Mouse (Mus musculus) lung, postnatal 0 days (tissue): ENCODE data around the gene Ccdc187. TPM values are rescaled to one million over a fixed set of nuclear protein-coding genes. Genes with fewer than 3 reads are reported as not detected.

Experiments used
- ATAC-seq: fragments of 200-750 bp; cut with Nextera tagmentation; 2 replicates; pipeline ENCODE4 v1.8.0; 2017; ENCODE audit warnings: moderate library complexity
- DNase-seq: peaks from one replicate; pipeline ENCODE4 v3.0.0-alpha.2; 2016; ENCODE audit warnings: low spot score
- H3K27ac ChIP-seq: fragments of 300-500 bp; sonication (generic); 2 replicates; pipeline ENCODE4 v1.5.1; 2014; ENCODE audit warnings: antibody characterized with exemption, mild to moderate bottlenecking, low read length, mixed read lengths
- H3K27me3 ChIP-seq: fragments of 300-500 bp; sonication (generic); replicated peaks from 2 replicates; pipeline ENCODE4 v1.6.1; 2014; ENCODE audit warnings: low read length, mixed read lengths; ENCODE audit not compliant: insufficient read depth
- H3K36me3 ChIP-seq: fragments of 300-500 bp; sonication (generic); 2 replicates; pipeline ENCODE4 v1.6.1; 2014; ENCODE audit warnings: low read length, mixed read lengths; ENCODE audit not compliant: insufficient read depth
- H3K4me1 ChIP-seq: fragments of 300-500 bp; sonication (generic); 2 replicates; pipeline ENCODE4 v1.6.1; 2014; ENCODE audit warnings: antibody characterized with exemption, low read depth, low read length, mixed read lengths; ENCODE audit not compliant: insufficient read depth
- H3K4me2 ChIP-seq: fragments of 300-500 bp; sonication (generic); replicated peaks from 2 replicates; pipeline ENCODE4 v1.6.1; 2014; ENCODE audit warnings: low read depth, mild to moderate bottlenecking, low read length, moderate library complexity, mixed read lengths
- H3K4me3 ChIP-seq: fragments of 300-500 bp; sonication (generic); 2 replicates; pipeline ENCODE4 v1.5.1; 2014; ENCODE audit warnings: low read depth, low read length
- H3K9ac ChIP-seq: fragments of 300-500 bp; sonication (generic); replicated peaks from 2 replicates; pipeline ENCODE4 v1.6.1; 2014; ENCODE audit warnings: low read depth, mild to moderate bottlenecking
- H3K9me3 ChIP-seq: fragments of 300-500 bp; sonication (generic); 2 replicates; pipeline ENCODE4 v1.6.1; 2016; ENCODE audit warnings: low read length, mixed read lengths
- CTCF ChIP-seq: IDR thresholded peaks from 2 replicates; pipeline ENCODE4 v1.5.1; 2016; ENCODE audit warnings: antibody characterized with exemption, mild to moderate bottlenecking
- EP300 ChIP-seq: IDR thresholded peaks from 2 replicates; pipeline ENCODE4 v1.6.1; 2016; ENCODE audit warnings: antibody characterized with exemption, mild to moderate bottlenecking, control low read depth
- WGBS: fragments of 180-500 bp; shearing (Covaris S2); extraction: QIAGEN DNeasy Blood & Tissue Kit; methylation state at CpG from one replicate; pipeline ENCODE4 v1.1.7; 2014; 5-methylcytosine and 5-hydroxymethylcytosine counted together
- polyA plus RNA-seq: library from polyadenylated mRNA; unstranded; fragments of >200 nt; fragmentation: Nextera tagmentation; extraction: Ambion mirVana; gene quantifications from 2 replicates; pipeline ENCODE4 v1.2.1, GENCODE M21; 2015

The Ccdc187 gene
- polyA plus RNA-seq, 1 experiment from 2014 or later = 0.61 TPM

DNA sequence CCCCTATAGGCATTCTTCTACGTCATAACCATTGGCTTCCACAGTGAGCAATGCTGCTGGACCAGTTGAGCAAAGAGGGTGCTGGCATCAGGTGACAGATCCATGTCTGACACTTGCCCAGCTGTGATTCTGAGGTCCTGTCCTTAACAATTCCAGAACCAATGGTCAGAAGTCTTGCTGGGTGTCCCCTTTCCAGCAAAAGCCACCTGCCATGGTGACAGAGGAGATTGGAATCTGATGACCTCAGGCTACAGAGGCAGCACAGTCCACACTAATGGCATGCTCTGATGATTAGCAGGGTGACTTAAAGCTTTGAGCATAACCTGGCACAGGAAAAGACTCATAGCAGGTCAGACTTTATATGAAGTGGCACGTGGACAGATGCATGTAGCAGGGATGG, 11.2 kb upstream of the Ccdc187 start:
- no peak for TF ChIP-seq CTCF
- no peak for TF ChIP-seq EP300
- ATAC-seq (no peak), DNase-seq (no peak)
- Histone ChIP-seq H3K4me3 (no peak overlapping the region), H3K4me1 (peaks cover 4% of the 10 kb centered on the region; the same call in 1 of the 2 replicates), H3K4me2 (no peak overlapping the region), H3K9ac (no peak overlapping the region), H3K27ac (no peak overlapping the region), H3K36me3 (no peaks in the 10 kb centered on the region), H3K27me3 (no peaks in the 10 kb centered on the region), H3K9me3 (no peaks in the 10 kb centered on the region)
- 61% methylated on average over 2 of the region's 2 CpGs for WGBS

DNA sequence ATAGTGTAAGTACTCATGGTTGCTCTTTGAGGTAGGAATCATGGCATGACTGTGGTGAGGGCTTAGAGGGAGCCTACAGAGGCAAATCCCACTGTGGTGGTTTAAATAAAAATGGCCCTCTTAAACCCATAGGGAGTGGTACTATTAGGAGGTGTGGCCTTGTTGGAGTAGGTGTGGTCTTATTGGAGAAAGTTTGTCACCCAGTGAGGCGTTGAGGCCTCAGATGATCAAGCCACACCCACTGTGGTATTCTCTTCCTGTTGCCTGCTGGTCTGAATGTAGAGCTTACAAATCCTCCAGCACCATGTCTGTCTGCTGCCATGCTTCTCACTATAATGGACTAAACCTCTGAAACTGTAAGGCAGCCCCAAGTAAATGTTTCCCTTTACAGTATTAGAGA, 10.4 kb upstream of the Ccdc187 start:
- WGBS = 29% methylated on average over 1 of the region's 1 CpGs
- no peak for ATAC-seq
- no peak overlapping the region for H3K27ac ChIP-seq
- no peak for TF ChIP-seq EP300
- no peak for TF ChIP-seq CTCF
- no peak overlapping the region for H3K4me2 ChIP-seq
- H3K36me3 ChIP-seq = no peaks in the 10 kb centered on the region
- DNase-seq = no peak
- H3K4me1 ChIP-seq = peaks cover 10% of the 10 kb centered on the region; the same call in 1 of the 2 replicates
- no peaks in the 10 kb centered on the region for H3K27me3 ChIP-seq
- H3K9ac ChIP-seq = no peak overlapping the region
- H3K9me3 ChIP-seq = no peaks in the 10 kb centered on the region
- no peak overlapping the region for H3K4me3 ChIP-seq

DNA sequence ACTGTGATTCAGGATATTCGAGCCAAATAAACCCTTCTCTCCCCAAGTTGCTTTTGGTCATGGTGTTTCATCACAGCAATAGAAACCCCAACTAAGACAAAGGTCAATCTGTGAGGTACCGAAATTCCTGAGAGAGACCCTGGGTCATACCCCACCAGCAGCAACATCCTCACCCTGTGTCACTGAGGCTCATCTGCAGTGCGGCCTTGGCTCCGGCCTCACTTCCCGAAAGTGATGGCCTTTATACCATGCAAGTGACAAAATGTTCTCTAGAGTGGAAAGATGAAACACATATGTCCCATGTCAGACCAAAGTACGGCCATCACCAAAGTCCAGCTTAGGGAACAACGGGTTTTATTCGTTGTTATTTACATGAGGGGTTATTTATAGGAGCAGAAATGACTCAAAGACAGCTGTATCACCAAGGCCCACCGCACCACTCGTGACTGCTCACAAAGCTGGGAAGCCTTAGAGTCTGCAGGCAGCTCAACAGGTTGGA, 7.7 kb upstream of the Ccdc187 start:
- TF ChIP-seq CTCF (no peak), EP300 (peak; percentile 97)
- Histone ChIP-seq H3K4me3 (no peak overlapping the region), H3K9ac (no peak overlapping the region), H3K9me3 (no peaks in the 10 kb centered on the region), H3K4me1 (peaks cover 7% of the 10 kb centered on the region; the same call in 1 of the 2 replicates), H3K4me2 (no peak overlapping the region), H3K36me3 (no peaks in the 10 kb centered on the region), H3K27ac (peak overlapping the region; percentile 72), H3K27me3 (no peaks in the 10 kb centered on the region)
- peak; percentile 86 for DNase-seq
- peak; percentile 74 for ATAC-seq
- WGBS = 66% methylated on average over 10 of the region's 10 CpGs

DNA sequence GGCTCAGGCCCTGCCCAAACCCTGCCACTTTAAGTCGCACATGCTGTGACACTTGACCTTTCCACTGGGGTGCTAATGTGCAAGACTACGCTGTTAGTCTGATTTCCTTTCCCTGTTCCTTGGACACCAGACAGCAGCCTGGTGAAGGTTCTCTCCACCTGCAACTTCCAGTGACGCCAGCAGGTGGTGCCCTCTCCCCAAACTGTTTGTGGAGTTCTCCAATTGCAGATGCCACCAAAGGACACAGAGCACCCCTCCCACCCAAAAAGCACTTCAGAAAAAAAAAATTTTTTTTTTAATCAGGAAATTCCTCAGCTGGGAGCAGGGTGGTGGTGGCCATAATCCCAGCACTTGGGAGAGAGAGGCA, 6.4 kb upstream of the Ccdc187 start:
- ATAC-seq (peak; percentile 49), DNase-seq (peak; percentile 92)
- Histone ChIP-seq H3K27me3 (no peaks in the 10 kb centered on the region), H3K4me3 (no peak overlapping the region), H3K27ac (no peak overlapping the region), H3K9me3 (no peaks in the 10 kb centered on the region), H3K36me3 (no peaks in the 10 kb centered on the region), H3K9ac (no peak overlapping the region), H3K4me1 (peaks cover 7% of the 10 kb centered on the region; the same call in 1 of the 2 replicates), H3K4me2 (no peak overlapping the region)
- peak; percentile 92 for TF ChIP-seq CTCF
- no peak for TF ChIP-seq EP300
- 0% methylated on average over 3 of the region's 3 CpGs for WGBS

DNA sequence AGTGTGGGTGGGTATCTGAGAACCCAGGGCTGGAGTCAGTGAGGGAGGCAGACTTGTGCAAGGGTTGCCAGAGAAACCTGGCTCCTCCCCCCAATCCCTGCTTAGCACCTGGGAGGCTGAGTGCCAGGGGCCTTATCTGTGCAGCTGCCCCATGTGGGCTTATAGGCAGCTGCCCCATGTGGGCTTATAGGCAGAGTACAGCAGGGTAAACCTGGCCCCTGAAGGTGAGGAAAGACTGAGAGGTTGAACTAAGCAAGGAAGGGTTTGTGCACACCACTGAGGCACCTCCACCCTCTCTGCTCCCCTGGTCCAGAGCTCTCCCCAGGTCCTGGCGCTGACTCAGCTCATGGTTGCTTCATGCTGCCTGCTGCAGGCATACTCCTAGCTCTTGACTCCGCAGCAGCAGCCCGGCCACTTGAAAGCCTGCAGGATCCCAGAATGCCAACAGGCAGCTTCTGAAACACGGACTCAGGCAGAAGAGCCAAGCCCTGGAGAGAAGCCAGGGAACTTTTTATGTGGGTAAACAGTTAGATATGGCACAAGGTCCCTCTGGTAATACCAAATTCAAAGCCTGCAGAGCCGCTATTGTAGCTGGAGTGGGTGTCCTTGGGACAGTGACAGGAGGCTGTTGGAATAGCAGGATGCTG, 5.9 kb upstream of the Ccdc187 start:
- H3K9ac ChIP-seq = no peak overlapping the region
- H3K27ac ChIP-seq = no peak overlapping the region
- 21% methylated on average over 5 of the region's 5 CpGs for WGBS
- H3K4me1 ChIP-seq = peaks cover 7% of the 10 kb centered on the region; the same call in 1 of the 2 replicates
- H3K36me3 ChIP-seq = no peaks in the 10 kb centered on the region
- ATAC-seq (peak; percentile 37), DNase-seq (peak; percentile 65)
- no peak overlapping the region for H3K4me2 ChIP-seq
- H3K4me3 ChIP-seq = no peak overlapping the region
- TF ChIP-seq EP300 (no peak), CTCF (no peak)
- no peaks in the 10 kb centered on the region for H3K9me3 ChIP-seq
- no peaks in the 10 kb centered on the region for H3K27me3 ChIP-seq

DNA sequence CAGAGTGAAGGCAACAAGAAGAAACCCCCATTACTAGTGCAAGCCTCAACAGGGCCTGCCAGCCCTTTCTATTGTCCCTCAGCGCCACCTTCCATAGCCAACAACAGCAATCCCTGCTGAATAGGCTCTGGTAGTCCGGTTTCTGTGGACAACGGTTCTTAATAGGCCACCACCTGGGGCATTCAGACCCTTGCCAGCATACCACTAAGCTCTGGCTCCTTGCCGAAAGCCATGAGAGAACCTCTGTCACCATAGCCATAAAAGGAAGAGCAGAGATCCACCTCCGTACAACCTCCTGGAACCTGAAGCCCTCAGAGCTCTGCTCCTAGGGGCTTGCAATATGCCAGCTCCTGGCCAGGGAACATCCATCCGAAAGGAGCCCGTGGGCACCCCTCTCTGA, 5.0 kb upstream of the Ccdc187 start:
- no peak overlapping the region for H3K27ac ChIP-seq
- no peaks in the 10 kb centered on the region for H3K9me3 ChIP-seq
- no peak for ATAC-seq
- DNase-seq = no peak
- no peaks in the 10 kb centered on the region for H3K36me3 ChIP-seq
- H3K9ac ChIP-seq = no peak overlapping the region
- H3K27me3 ChIP-seq = no peaks in the 10 kb centered on the region
- H3K4me3 ChIP-seq = no peak overlapping the region
- no peak for TF ChIP-seq EP300
- no peak for TF ChIP-seq CTCF
- 67% methylated on average over 7 of the region's 7 CpGs for WGBS
- peaks cover 7% of the 10 kb centered on the region; the same call in 1 of the 2 replicates for H3K4me1 ChIP-seq
- H3K4me2 ChIP-seq = no peak overlapping the region
